Mouse (Mus musculus): ENCODE data around the gene Dennd5a.

DNA sequence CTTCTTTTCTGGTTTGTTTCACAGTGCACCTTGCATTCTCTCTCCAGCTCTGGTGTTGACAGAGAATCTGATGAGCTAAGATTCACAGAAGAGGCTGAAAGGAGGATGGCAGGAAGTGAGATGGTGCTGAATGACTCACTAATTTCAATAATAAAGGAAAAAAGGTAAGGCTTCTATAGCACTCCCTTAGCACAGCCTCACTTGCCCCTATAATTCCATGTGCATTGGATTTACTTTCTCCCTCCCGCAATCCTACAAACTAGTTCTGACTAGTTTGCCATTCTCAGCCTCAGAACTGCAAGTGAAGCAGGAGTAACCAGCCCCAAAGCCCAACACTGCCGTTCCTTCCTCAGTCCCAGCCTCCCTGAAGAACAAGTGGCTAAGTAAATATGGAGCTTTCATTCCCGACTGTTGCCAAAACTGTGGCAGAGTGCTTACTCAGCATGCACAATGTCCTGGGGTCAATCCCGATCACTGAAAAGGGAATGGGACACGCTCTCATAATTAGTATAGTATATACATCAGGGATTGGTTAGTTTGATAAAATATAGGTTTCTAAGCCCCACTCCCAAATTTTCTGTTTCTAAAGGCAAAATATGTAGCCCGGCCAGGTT is 15.7 kb downstream of the Dennd5a start:
- TF ChIP-seq POLR2A (IDR thresholded peaks at IDR 0.05; ENCODE audit: extremely low read depth, insufficient read depth, low read length) (no peak), CTCF (IDR thresholded peaks at IDR 0.05; ENCODE audit: low read depth, low read length) (no peak)

All from liver, adult 2 months (tissue).